Mouse (Mus musculus) neural tube, postnatal 0 days (tissue): Measurements from ENCODE around the gene Rnasek. TPM values are rescaled to one million over a fixed set of nuclear protein-coding genes. Genes with fewer than 3 reads are reported as not detected.

Experiments used
- microRNA counts: library from miRNA; unstranded; fragments of <30 nt; microRNA quantifications from one replicate; lab custom pipeline; 2015
- microRNA-seq: library from miRNA; unstranded; fragments of <30 nt; microRNA quantifications from one replicate; pipeline ENCODE4, GENCODE M21; 2016
- polyA plus RNA-seq: library from polyadenylated mRNA; unstranded; fragments of >200 nt; fragmentation: Nextera tagmentation; extraction: Ambion mirVana; gene quantifications from 2 replicates; pipeline ENCODE4 v1.2.1, GENCODE M21; 2015

The Rnasek gene
- polyA plus RNA-seq = 645 and 685 TPM in 2 replicates

DNA sequence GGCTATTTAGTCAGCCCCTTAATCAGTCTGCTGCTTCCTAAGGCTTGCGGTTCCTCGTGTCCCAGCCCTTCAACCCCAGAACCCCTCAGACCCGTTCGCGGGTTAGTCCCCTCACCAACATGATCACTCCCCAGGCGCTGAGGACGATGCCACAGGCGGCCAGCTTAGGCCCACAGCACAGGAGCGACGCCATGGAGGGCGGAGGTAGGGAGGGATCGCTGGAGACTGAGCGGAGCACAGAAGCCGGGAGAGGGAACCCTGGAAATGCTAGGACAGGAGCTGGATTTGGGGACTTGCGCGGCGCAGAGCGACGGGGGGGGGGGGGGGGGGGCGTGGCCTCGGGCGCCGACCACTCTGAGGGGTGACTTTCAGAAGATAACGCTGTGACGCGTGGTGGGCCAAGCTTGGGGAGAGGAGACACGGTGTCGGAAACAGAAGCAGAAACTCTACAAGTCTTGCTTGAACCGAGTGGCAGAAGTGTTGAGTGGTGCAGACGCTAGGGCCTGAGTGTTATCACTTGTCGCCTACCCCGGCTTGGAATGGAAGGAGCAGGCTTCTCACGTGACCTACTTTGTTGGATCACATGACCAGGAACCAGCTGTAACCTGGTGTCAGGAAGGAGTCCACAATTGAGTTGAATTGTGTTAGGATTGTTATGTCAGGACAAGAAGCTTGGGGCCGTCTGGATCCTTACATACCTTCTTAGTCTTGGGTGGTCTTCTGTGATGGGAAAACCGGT lies at the start of gene Rnasek, which contains the start of gene Gm21988:
TSS of gene Rnasek (minus strand) at position 302 of the 739 bp plus-strand sequence.
TSS of gene Gm21988 (minus strand) at position 290 of the 739 bp plus-strand sequence.

GRCm38 (mm10) chr11:70254931-70255531 lies 15.4 kb upstream of the Rnasek start, which contains the start of gene Alox12:
Gene Alox12 (minus strand): TSS chr11:70255353.

DNA sequence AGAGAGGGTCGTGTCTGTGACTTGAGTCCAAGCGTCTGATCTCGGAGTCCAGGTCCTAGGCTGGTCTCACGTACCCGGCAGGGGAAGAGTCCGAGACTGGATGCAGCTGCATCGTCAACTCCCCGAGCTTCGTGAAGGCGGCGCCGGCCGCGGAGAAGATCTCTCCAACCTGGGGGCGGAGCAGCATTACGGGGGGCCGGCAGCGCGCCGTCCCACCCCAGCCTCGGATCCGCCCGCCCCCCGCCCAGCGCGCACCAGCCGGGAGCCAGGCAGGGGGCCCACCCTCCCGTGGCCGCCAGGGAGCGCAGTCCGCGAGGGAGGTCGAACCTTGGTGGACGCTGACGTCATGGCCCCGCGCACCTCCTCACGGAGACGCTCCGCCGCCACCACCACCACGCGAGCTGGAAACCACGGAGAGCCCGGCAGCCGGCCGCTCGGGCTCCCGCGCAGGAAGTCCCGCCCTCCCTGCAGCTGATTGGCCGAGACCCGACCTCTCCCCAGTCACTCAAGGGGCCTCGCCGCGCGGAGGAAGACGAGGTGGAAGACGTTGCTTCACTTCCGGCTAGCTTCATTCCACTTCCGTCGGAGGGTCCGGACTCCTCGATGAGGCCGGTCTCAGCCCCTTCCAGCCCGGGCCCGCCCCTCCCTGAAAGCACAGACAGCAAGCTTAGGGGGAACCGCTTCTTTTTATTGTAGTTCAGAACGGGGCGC lies 2.0 kb downstream of the Rnasek start, which contains the start of gene 0610010K14Rik:
TSS of gene 0610010K14Rik (minus strand) at position 458 of the 711 bp plus-strand sequence.

DNA sequence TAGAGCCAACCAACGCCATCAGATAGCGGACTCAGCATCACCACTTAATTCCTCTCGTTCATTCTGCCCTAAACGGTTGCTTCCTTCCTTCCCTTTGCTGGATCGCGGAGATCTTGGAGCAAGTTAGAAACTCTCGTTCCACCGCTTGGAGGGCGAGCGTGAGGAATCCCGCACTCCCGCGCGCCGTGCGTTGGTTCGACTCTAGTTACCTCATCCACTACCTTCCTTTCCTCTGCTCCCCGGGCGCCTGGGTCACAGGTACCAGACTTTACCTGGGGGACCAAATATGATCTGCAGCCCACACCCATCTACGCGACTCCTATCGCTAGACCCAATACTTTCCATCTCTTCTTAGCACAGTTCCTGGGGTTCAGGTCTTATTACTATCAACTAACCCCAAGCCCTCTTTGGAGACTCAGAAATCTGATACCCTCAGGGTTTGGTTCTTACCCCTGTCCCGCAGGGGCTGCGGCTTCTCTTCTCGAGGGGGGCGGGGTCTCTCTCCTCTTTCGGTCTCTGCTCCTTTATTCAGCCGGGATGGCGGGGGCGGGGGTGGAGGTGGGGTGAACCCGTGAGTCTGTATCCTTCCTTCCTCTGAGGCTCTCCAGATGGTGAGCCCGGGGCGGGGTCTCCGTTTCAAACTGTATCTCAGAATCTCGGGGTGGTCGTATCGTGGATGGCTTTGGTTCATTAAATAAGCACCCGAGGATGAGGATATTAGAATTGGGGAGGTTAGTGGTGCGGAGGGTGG lies 10.2 kb downstream of the Rnasek start, which contains the start of gene Bcl6b:
TSS of gene Bcl6b (minus strand) at position 539 of the 751 bp plus-strand sequence.

GRCm38 (mm10) chr11:70220731-70221602 lies 18.7 kb downstream of the Rnasek start, which contains the start of gene Slc16a13:
Gene Slc16a13 (minus strand): TSS chr11:70221064.

GRCm38 (mm10) chr11:70212423-70212822 lies 27.2 kb downstream of the Rnasek start, which contains the start of gene Slc16a11:
Gene Slc16a11 (plus strand): TSS chr11:70212752.

MicroRNA genes within 50 kb of the gene (microRNA counts, 519-probe panel; counts per million panel counts)
- microRNA mmu-miR-195 (lab: Ali Mortazavi, UCI) = 3,089 counts per million, percentile 15 among the panel's probes with 10 or more counts
- microRNA mmu-miR-497 (lab: Ali Mortazavi, UCI) = 40.5 counts per million

Small RNAs within 50 kb of the gene (microRNA-seq; reads per million reads assigned to microRNA genes)
- 633 reads per million, percentile 71 among the genes with 10 or more reads in this experiment for gene Mir195a
- not detected for gene Mir497
- gene Mir497b = not detected

Other genes with a start within 250 kb of the Rnasek start
- 532 and 552 TPM in 2 replicates for gene Gabarap, start 248.7 kb downstream of the Rnasek start, polyA plus RNA-seq
- gene Phf23, start 244.1 kb downstream of the Rnasek start, polyA plus RNA-seq = 41.5 and 47.4 TPM in 2 replicates
- gene Dvl2, start 239.2 kb downstream of the Rnasek start, polyA plus RNA-seq = 16.9 and 19.7 TPM in 2 replicates
- gene Acadvl, start 224.4 kb downstream of the Rnasek start, polyA plus RNA-seq = 67.1 and 67.9 TPM in 2 replicates
- 23.8 and 24.9 TPM in 2 replicates for gene Dlg4, start 222.9 kb downstream of the Rnasek start, polyA plus RNA-seq
- 4.8 and 7.3 TPM in 2 replicates for gene Asgr1, start 185.8 kb downstream of the Rnasek start, polyA plus RNA-seq
- 0.28 TPM in 1 of 2 replicates, not detected in the other for gene Asgr2, start 147.2 kb downstream of the Rnasek start, polyA plus RNA-seq
- 0.69 and 0.70 TPM in 2 replicates for gene Mgl2, start 109.5 kb downstream of the Rnasek start, polyA plus RNA-seq
- 0.71 and 2.0 TPM in 2 replicates for gene Clec10a, start 83.6 kb downstream of the Rnasek start, polyA plus RNA-seq
- 19.5 and 20.3 TPM in 2 replicates for gene Slc16a11, start 27.1 kb downstream of the Rnasek start, polyA plus RNA-seq
- gene Slc16a13, start 18.8 kb downstream of the Rnasek start, polyA plus RNA-seq = 11.5 and 12.1 TPM in 2 replicates
- 2.9 and 3.3 TPM in 2 replicates for gene Bcl6b, start 10.0 kb downstream of the Rnasek start, polyA plus RNA-seq
- 149 and 172 TPM in 2 replicates for gene 0610010K14Rik, start 1.9 kb downstream of the Rnasek start, polyA plus RNA-seq
- 16.0 and 18.3 TPM in 2 replicates for gene Gm21988, start within 50 bp of the Rnasek start, polyA plus RNA-seq
- gene Alox12, start 15.5 kb upstream of the Rnasek start, polyA plus RNA-seq = 1.4 and 2.3 TPM in 2 replicates
- gene Alox12e, start 82.8 kb upstream of the Rnasek start, polyA plus RNA-seq = 0.08 and 0.10 TPM in 2 replicates
- 0.13 and 0.18 TPM in 2 replicates for gene Alox15, start 112.2 kb upstream of the Rnasek start, polyA plus RNA-seq
- gene Pelp1, start 170.2 kb upstream of the Rnasek start, polyA plus RNA-seq = 23.0 and 25.1 TPM in 2 replicates
- 63.1 and 70.4 TPM in 2 replicates for gene Arrb2, start 192.8 kb upstream of the Rnasek start, polyA plus RNA-seq
- gene Med11, start 212.1 kb upstream of the Rnasek start, polyA plus RNA-seq = 35.2 and 36.0 TPM in 2 replicates
- gene Zmynd15, start 219.6 kb upstream of the Rnasek start, polyA plus RNA-seq = 0.80 and 1.5 TPM in 2 replicates
- 9.8 and 10.5 TPM in 2 replicates for gene Cxcl16, start 220.1 kb upstream of the Rnasek start, polyA plus RNA-seq